Mouse (Mus musculus) testis, postnatal 10 days (tissue): ENCODE measurements at regions not wholly inside any gene's neighbourhood (a gene's known extent, or its start where the extent isn't known, plus 50 kb on each side); places are given as distances from the start of the nearest gene placed in this dataset.

ENCODE experiments used
- DNase-seq: peaks from one replicate; pipeline ENCODE4 v3.0.0; 2021; ENCODE audit warnings: low spot score

DNA sequence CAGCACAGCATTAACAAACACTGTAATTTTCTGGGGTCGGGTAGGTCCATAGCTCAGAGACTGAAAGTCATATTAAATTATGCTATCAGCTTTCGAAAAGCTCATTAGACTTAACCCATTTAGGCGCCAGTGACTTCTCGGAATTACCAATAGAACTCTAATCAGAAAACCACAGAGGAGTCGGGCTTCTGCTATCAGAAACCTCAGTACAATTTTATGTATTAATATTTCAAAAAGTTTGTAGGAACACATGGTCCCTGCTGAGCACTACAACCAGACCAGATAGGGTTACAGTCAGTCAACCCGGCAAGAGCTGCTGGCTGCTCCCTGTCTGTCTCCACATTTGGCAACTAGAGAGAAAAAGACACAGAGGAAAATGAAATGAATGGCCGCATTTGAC, 647.3 kb upstream of the Pabpc4l start:
- no peak for DNase-seq

- DNase-seq, result no peak
These were observed 603.5 kb upstream of the Pabpc4l start for GRCm38 (mm10) chr3:47051563-47051962.

- no peak for DNase-seq
These were observed 577.7 kb upstream of the Pabpc4l start for GRCm38 (mm10) chr3:47025738-47026137.

DNA sequence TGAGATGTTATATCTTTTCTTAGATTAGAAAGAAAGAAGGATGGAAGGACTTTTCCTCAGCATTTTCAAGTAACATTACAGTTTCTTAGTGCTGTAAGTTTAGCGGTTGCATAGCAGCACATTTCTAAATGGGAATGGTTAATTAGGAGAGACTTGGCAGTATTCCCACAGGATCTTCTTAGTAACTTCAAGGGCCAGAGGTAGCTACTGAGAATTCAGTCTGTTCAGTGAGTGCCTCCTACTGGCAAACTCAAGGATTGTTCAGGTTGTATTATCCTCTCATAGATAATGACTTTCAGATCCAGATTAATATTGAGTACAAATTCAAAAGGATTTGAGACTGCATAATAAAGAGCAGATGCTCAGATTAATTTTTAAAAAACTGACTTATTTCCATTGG, 571.3 kb upstream of the Pabpc4l start:
- no peak for DNase-seq

- DNase-seq, result peak; percentile 33
These were observed 570.5 kb upstream of the Pabpc4l start for GRCm38 (mm10) chr3:47018565-47018964.

DNA sequence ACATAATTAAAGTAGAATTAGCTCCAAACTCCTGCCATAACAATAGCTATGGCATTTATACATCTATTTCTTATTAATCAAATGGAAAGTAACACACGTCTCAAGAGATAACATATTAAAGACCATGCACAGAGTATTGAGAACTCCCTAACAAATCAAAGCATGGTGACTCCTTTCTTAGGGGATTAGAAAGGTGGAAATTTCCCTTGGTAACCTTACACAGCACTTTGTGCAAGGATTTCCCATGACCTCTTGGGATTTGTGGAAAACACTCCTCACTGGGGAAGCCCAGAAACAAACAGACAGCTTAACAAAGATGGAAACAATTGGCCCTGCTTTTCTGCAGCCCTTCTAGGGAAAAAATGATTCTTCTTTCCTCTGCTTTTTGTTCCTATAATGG, 562.4 kb upstream of the Pabpc4l start:
- DNase-seq, result no peak

DNA sequence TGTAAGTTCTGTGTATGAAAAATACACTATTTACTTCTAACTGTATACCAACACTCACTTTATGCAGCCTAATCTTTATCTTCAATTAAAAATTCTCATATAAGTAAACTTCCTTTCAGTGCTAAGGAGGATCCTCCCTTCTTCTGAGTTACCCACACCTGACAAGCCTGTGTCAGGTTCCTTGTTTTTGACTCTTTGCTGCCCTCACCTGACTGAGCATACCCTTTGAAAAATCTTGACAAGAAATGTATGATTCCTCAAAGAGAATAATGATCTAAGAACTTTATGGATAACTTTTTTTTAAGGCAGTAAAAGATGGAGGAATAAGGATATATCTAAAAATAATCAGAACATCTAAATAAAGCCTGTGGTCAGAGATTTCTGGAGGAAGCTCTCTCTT, 550.9 kb upstream of the Pabpc4l start:
- DNase-seq, result no peak

DNA sequence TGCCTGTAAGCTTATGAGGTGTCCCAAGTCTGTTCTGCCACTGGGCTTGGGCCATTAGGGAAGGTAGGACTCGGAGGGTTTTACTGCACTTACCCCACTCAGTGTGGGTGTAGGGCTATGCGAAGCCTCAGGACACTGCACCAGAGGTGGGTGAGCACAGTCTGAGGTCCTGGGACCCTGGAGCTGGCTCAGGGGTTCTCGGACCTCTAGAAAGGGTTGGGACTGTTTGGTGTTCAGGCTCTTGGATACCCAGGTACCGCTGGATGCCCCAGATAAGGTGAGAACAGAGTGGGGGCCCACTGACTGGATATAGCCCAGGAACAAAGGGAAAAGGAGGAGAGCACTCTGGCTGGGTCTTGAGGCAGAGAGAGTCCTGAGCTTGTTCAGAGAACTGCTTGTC, 522.7 kb upstream of the Pabpc4l start:
- DNase-seq, result no peak

- no peak for DNase-seq
These were observed 522.0 kb upstream of the Pabpc4l start for GRCm38 (mm10) chr3:46970000-46970399.

GRCm38 (mm10) chr3:46951391-46951790, 503.4 kb upstream of the Pabpc4l start:
- no peak for DNase-seq

GRCm38 (mm10) chr3:46937751-46938150, 489.7 kb upstream of the Pabpc4l start:
- DNase-seq, result no peak

DNA sequence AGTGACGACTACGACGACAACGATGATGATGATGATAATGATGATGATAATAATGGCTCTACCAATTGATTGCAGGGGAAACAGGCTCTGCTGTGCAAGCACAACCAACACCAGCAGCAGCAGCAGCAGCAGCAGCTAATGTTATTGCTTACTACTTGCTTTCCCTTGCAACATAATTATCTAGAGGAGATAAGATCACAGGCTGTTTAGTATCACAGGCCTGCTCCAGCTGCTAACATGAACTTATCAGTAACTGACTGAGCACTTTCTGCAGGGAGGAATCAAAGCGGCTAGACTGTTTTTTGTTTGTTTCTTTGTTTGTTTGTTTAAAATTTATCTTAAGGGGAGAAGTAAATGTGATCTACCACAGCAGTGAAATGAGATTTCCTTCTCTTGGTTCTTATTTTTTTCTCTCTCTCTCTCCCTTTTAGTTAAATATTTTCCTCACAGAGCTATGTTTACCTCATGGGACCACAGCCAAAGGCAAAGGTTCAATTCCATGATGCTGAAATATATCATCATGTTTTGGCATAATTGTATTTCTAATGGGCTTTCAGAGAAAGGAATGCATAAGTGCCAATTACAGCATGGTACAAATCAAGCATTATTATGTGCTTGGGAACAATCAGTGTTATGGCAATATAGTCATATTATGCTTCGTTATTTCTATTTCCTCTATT, 443.2 kb upstream of the Pabpc4l start:
- DNase-seq, result no peak

- DNase-seq, result no peak
These were observed 427.8 kb upstream of the Pabpc4l start for GRCm38 (mm10) chr3:46875848-46876247.

- DNase-seq, result no peak
These were observed 422.9 kb upstream of the Pabpc4l start for GRCm38 (mm10) chr3:46870876-46871275.

GRCm38 (mm10) chr3:46869576-46870295, 421.7 kb upstream of the Pabpc4l start:
- no peak for DNase-seq

DNA sequence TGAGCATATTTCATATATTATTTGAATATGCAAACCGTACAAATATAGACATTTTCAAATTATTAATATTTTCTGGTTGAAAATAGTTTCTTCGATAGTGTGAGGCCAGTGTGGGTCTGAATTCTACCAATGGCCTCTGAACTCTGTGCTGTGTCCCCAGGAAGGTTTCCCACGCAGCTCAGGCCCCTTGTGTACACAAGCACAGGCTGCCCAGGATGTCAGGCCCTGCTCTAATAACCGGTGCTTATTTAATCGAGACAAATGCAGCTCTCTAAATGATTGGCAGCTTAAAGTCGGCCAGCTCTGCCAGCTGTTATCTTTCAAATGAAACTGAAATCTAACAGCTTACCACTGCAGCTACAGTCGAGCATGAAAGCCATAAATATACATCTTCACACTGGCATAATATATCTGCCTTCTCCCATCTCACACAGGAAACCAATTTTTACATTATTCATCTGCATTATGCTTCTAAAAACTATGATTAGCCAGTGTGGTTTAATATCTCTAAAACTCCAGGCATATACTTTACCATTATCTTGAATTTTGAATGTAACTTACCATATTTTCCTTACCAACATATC, 400.5 kb upstream of the Pabpc4l start:
- DNase-seq, result no peak

DNA sequence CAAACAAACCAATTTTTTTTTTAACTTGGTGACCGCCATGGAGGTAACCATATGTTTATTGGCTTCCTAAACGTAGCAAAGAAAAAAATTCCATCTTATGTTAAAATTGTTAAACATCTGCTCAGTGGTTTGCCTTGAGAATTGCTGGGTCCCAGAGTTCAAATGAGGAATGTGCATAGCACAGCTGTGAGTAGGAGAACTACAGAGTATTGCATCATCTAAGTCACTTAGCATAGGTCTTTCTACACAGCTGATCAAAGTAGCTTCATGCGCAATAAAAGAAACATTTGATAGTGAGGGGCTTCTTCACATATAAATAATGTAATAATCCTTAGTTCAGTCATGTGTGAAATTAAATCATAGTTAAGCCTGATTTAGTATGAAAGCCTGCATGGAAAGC, 380.7 kb upstream of the Pabpc4l start:
- no peak for DNase-seq
